Mouse (Mus musculus) erythroid progenitor cell, adult 5-6 weeks (primary cell): ENCODE measurements around the gene Kdm6b. TPM values are rescaled to one million over a fixed set of nuclear protein-coding genes. Genes with fewer than 3 reads are reported as not detected.

ENCODE experiments used
- ATAC-seq: replicated peaks from 2 replicates; pipeline ENCODE4 v1.8.0; 2016; ENCODE audit warnings: moderate number of reproducible peaks, mild to moderate bottlenecking, moderate TSS enrichment, inconsistent platforms; ENCODE audit not compliant: poor library complexity, low FRiP score, severe bottlenecking
- total RNA-seq, 2 experiments: library from RNA; stranded (forward) in 1 of 2; stranded (reverse) in 1 of 2; fragments of 150-400 nt in 1 of 2; fragments of 186-747, 209-891 nt in 1 of 2; gene quantifications; 2 replicates each; pipeline versions ENCODE4 v1.2.3 to v1.2.4; 2015 to 2017; ENCODE audit warnings: low replicate concordance in 2 of 2

Kdm6b gene
- total RNA-seq, 2 experiments from 2014 or later: 1.2 to 11.7 TPM

GRCm38 (mm10) chr11:69420554-69421000 lies 7.1 kb upstream of the Kdm6b start:
- ATAC-seq: no peak

GRCm38 (mm10) chr11:69419813-69420553 lies 6.5 kb upstream of the Kdm6b start:
- ATAC-seq: peak; percentile 48; the same call in 1 of the 2 replicates

GRCm38 (mm10) chr11:69419443-69419812 lies 6.0 kb upstream of the Kdm6b start:
- peak; percentile 3; the same call in 1 of the 2 replicates for ATAC-seq

GRCm38 (mm10) chr11:69418481-69419442 lies 5.3 kb upstream of the Kdm6b start:
- ATAC-seq: peak; percentile 66

GRCm38 (mm10) chr11:69417449-69418384 lies 4.2 kb upstream of the Kdm6b start:
- peak; percentile 59 for ATAC-seq

GRCm38 (mm10) chr11:69416921-69417448 lies 3.5 kb upstream of the Kdm6b start:
- no peak for ATAC-seq

- no peak for ATAC-seq
Observed at GRCm38 (mm10) chr11:69416509-69416908, 3.0 kb upstream of the Kdm6b start.

GRCm38 (mm10) chr11:69415668-69416451 lies 2.4 kb upstream of the Kdm6b start:
- no peak for ATAC-seq

GRCm38 (mm10) chr11:69415327-69415667 lies 1.8 kb upstream of the Kdm6b start:
- no peak for ATAC-seq

GRCm38 (mm10) chr11:69414421-69415326 lies 1.2 kb upstream of the Kdm6b start:
- no peak for ATAC-seq

- ATAC-seq: no peak
Observed at GRCm38 (mm10) chr11:69412548-69412947, 927 bp downstream of the Kdm6b start.

- no peak; the same call in 1 of the 2 replicates for ATAC-seq
Observed at GRCm38 (mm10) chr11:69411538-69412203, 1.8 kb downstream of the Kdm6b start.

GRCm38 (mm10) chr11:69411073-69411535 lies 2.4 kb downstream of the Kdm6b start:
- ATAC-seq: peak; percentile 40

GRCm38 (mm10) chr11:69410310-69411072 lies 3.0 kb downstream of the Kdm6b start:
- no peak for ATAC-seq

- no peak for ATAC-seq
Observed at GRCm38 (mm10) chr11:69410045-69410309, 3.5 kb downstream of the Kdm6b start.

- 0 out of 2 replicates have a peak, but pooled peaks have one; percentile 31 for ATAC-seq
Observed at GRCm38 (mm10) chr11:69409378-69410044, 4.0 kb downstream of the Kdm6b start.
